Mouse (Mus musculus): ENCODE data around the gene Ddost.
"Not testable (repeated sequence)": the region's sequence is repeated elsewhere in the genome, so short reads cannot be mapped to it uniquely, and the experiment has no call there.

DNA sequence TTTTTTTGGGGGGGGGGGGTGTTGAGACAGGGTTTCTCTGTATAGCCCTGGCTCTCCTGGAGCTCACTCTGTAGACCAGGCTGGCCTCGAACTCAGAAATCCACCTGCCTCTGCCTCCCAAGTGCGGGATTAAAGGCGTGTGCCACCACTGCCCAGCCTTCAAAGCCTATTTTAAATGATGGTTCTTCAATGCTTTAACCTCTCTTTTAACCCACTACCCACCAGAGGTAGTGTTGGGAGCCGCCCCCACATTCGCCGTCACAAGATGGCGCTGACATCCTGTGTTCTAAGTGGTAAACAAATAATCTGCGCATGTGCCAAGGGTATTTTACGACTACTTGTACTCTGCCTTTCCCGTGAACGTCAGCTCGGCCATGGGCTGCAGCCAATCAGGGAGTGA, 22.6 kb downstream of the Ddost start:
- TF ChIP-seq NANOG (IDR thresholded peaks at IDR 0.05; ENCODE audit: borderline replicate concordance, low read length); CTCF (conservative IDR thresholded peaks at IDR 0.05; ENCODE audit: low read length): not testable (repeated sequence)

Measured in E14TG2a.4 (cell line).